Mouse (Mus musculus): ENCODE measurements around the gene Mlxip. TPM values are rescaled to one million over a fixed set of nuclear protein-coding genes. Genes with fewer than 3 reads are reported as not detected.

Gene Mlxip
- 46.9 and 53.3 TPM in 2 replicates for polyA plus RNA-seq (2012; ENCODE audit: low replicate concordance)

DNA sequence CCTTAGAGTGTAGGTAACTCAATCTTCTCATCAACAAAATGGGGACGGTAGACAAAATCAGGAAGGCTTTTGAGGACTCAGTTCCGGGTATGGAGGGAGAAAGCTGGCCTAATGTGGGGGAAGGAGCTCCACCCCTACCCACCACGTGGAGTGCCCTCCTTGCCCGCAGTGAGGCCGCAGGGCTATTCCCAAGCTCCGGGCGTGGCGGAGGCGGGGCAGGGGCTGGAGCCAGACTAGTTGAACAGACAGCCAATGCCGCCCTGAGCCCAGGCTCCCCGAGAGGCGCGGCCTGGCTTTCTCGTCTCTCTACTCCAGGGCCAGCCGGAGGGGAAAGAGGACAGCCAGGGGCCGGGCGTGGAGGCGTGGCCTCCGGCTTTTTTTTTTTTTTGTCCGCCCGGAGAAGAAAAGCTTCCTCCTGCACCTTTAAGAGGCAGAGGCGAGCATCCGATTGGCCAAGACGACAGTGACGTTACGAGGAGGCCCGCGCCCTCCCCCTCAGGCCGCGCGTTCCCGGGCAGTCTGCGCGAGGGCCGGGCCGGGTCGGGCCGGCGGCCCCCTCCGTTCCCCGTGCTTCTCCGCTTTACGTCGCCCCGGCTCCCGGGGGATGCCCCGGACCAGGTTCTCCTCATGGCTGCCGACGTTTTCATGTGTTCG is at the start of gene Mlxip:
TSS of gene Mlxip (plus strand) at position 496 of the 654 bp plus-strand sequence.

GRCm38 (mm10) chr5:123489112-123489785 is 94.7 kb downstream of the Mlxip start, which contains the start of the genes Lrrc43 and Il31:
Gene Lrrc43, plus strand, starts transcription at chr5:123489305.
Gene Il31, minus strand, starts transcription at chr5:123489489.

Other genes starting within 250 kb of the Mlxip start
- 30.9 and 58.3 TPM in 2 replicates for gene Psmd9, start 225.4 kb upstream of the Mlxip start, polyA plus RNA-seq (2012; ENCODE audit: low replicate concordance)
- not detected in 2 replicates for gene Hpd, start 212.1 kb upstream of the Mlxip start, polyA plus RNA-seq (2012; ENCODE audit: low replicate concordance)
- gene Wdr66, start 142.7 kb upstream of the Mlxip start, polyA plus RNA-seq (2012; ENCODE audit: low replicate concordance) = 0.18 and 0.42 TPM in 2 replicates
- 47.3 and 50.2 TPM in 2 replicates for gene Bcl7a, start 51.0 kb upstream of the Mlxip start, polyA plus RNA-seq (2012; ENCODE audit: low replicate concordance)
- gene Lrrc43, start 94.5 kb downstream of the Mlxip start, polyA plus RNA-seq (2012; ENCODE audit: low replicate concordance) = not detected in 2 replicates
- not detected in 2 replicates for gene Il31, start 94.7 kb downstream of the Mlxip start, polyA plus RNA-seq (2012; ENCODE audit: low replicate concordance)
- not detected in 2 replicates for gene B3gnt4, start 115.7 kb downstream of the Mlxip start, polyA plus RNA-seq (2012; ENCODE audit: low replicate concordance)
- 3.1 and 9.1 TPM in 2 replicates for gene Diablo, start 129.4 kb downstream of the Mlxip start, polyA plus RNA-seq (2012; ENCODE audit: low replicate concordance)
- 0.56 and 0.85 TPM in 2 replicates for gene Gm49027, start 130.7 kb downstream of the Mlxip start, polyA plus RNA-seq (2012; ENCODE audit: low replicate concordance)
- 5.2 and 14.4 TPM in 2 replicates for gene Vps33a, start 178.2 kb downstream of the Mlxip start, polyA plus RNA-seq (2012; ENCODE audit: low replicate concordance)

Data from hematopoietic multipotent progenitor cell, adult 10-12 weeks (in vitro differentiated cells).